Mouse (Mus musculus) bone marrow, adult 2 months (tissue): ENCODE results near the gene Syt17.

Experiments used
- CTCF ChIP-seq: fragments of 200-500 bp; IDR thresholded peaks from 2 replicates; pipeline ENCODE4 v1.5.1; 2011; ENCODE audit warnings: low read length, control low read depth; ENCODE audit not compliant: control insufficient read depth, insufficient read depth
- POLR2A ChIP-seq: fragments of 200-500 bp; IDR thresholded peaks from 2 replicates; pipeline ENCODE4 v1.6.1; 2011; ENCODE audit warnings: low read depth, mild to moderate bottlenecking, control low read depth, low read length, borderline replicate concordance; ENCODE audit not compliant: control insufficient read depth

- TF ChIP-seq POLR2A: no peak
- no peak for TF ChIP-seq CTCF
These were observed 36.1 kb downstream of the Syt17 start for GRCm38 (mm10) chr7:118411877-118412276.
